Mouse (Mus musculus): Measurements from ENCODE around the gene Gm29427. TPM values are rescaled to one million over a fixed set of nuclear protein-coding genes. Genes with fewer than 3 reads are reported as not detected.
A peak's percentile ranks its signal among the peaks of the same experiment; 100 is the strongest.

Gene Gm29427
- polyA plus RNA-seq, 1 experiment: not detected

DNA sequence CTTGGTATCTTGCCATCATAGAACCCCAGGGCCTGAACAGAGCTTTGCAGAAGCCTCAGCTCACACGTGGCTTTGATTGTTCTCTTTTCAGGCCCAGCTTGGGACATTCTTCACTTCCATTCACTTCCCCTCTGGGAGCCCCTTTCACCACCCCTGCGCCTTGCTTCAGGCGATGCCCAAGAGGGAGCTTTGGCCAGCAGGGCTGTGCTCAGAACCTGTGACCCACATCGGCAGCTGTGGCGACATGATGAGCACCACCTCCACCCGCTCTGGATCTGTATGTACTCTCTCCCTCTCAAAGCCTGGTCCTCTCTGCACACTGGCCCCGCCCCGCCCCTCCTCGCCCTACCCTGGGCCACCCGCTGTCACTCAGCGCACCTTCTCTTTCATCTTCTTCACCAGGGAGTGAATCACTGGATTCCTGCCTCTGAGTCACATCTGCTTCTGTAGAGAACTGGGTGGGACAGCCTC, 21.8 kb upstream of the Gm29427 start:
- WGBS: 80% methylated on average over 11 of the region's 11 CpGs
- TF ChIP-seq POLR2A (IDR thresholded peaks at IDR 0.05; ENCODE audit: borderline replicate concordance, control insufficient read depth, low read depth, low read length) (no peak), CTCF (IDR thresholded peaks at IDR 0.05; ENCODE audit: control insufficient read depth, insufficient read depth, low read length) (no peak)
- Histone ChIP-seq H3K4me3 (replicated peaks; ENCODE audit: control insufficient read depth, low read depth, low read length) (no peak overlapping the region), H3K27ac (ENCODE audit: control insufficient read depth, insufficient read depth, low read depth, low read length, poor library complexity) (no peak overlapping the region), H3K4me1 (ENCODE audit: control insufficient read depth, insufficient read depth, low read length) (no peaks in the 10 kb centered on the region; the same call in 1 of the 2 replicates)

- no peak overlapping the region for H3K4me3 ChIP-seq (replicated peaks; ENCODE audit: control insufficient read depth, low read depth, low read length)
- no peak for TF ChIP-seq CTCF (IDR thresholded peaks at IDR 0.05; ENCODE audit: control insufficient read depth, insufficient read depth, low read length)
- TF ChIP-seq POLR2A (IDR thresholded peaks at IDR 0.05; ENCODE audit: borderline replicate concordance, control insufficient read depth, low read depth, low read length): no peak
- H3K27ac ChIP-seq (ENCODE audit: control insufficient read depth, insufficient read depth, low read depth, low read length, poor library complexity): no peak overlapping the region
- no peaks in the 10 kb centered on the region; the same call in 1 of the 2 replicates for H3K4me1 ChIP-seq (ENCODE audit: control insufficient read depth, insufficient read depth, low read length)
- 91% methylated on average over 8 of the region's 8 CpGs for WGBS
Observed at GRCm38 (mm10) chr1:130734852-130735251, 19.3 kb upstream of the Gm29427 start.

DNA sequence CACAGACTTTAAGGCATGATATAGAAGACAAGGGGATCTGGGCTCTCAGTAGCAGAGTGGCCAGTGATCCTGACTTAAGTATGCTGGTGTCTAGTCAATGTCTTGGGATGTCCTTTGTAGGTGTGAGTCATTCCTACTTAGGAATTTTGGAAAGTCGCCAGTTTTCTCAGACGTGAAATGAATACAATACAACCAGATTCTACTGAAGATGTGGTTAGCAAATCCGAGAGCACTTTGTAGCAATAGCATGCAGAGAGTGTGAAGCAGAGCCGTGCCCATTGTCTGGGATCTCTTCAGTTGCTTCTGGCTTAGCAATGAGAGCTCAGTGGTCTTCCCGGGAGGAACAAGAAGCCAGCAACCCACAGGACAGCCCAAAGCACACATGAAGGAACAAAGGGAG, 18.9 kb upstream of the Gm29427 start:
- WGBS: 83% methylated on average over 5 of the region's 5 CpGs
- no peak overlapping the region for H3K4me3 ChIP-seq (replicated peaks; ENCODE audit: control insufficient read depth, low read depth, low read length)

DNA sequence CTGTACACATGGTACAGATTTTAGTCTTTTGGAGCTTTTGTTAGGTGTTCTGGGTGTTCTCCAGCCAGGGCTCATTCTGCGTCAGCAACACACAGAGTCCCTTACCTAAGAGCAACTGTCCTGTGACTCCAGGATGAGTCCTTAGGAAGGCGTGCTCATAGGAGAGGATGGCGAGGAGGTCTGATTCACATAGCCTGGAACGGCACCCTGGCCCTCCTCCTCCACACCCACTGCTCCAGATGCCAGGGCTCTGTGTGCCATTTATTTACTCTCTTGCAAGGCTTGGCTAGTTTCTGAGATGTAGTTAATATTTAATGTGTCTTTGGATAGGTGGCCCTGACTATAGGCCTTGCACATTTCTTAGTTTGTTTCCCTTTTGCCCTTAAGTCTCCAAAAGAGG, 18.1 kb upstream of the Gm29427 start:
- Histone ChIP-seq H3K4me3 (replicated peaks; ENCODE audit: control insufficient read depth, low read depth, low read length) (no peak overlapping the region), H3K4me1 (ENCODE audit: control insufficient read depth, insufficient read depth, low read length) (no peaks in the 10 kb centered on the region; the same call in 1 of the 2 replicates), H3K27ac (ENCODE audit: control insufficient read depth, insufficient read depth, low read depth, low read length, poor library complexity) (no peak overlapping the region; the same call in 1 of the 2 replicates)
- TF ChIP-seq CTCF (IDR thresholded peaks at IDR 0.05; ENCODE audit: control insufficient read depth, insufficient read depth, low read length): no peak
- no peak for TF ChIP-seq POLR2A (IDR thresholded peaks at IDR 0.05; ENCODE audit: borderline replicate concordance, control insufficient read depth, low read depth, low read length)
- 84% methylated on average over 4 of the region's 4 CpGs for WGBS

More for the DNA sequence above, 18.9 kb upstream of the Gm29427 start:
- H3K27ac ChIP-seq (ENCODE audit: control insufficient read depth, insufficient read depth, low read depth, low read length, poor library complexity): no peak overlapping the region
- no peaks in the 10 kb centered on the region; the same call in 1 of the 2 replicates for H3K4me1 ChIP-seq (ENCODE audit: control insufficient read depth, insufficient read depth, low read length)
- TF ChIP-seq POLR2A (IDR thresholded peaks at IDR 0.05; ENCODE audit: borderline replicate concordance, control insufficient read depth, low read depth, low read length) (no peak), CTCF (IDR thresholded peaks at IDR 0.05; ENCODE audit: control insufficient read depth, insufficient read depth, low read length) (no peak)

- 50% methylated on average over 13 of the region's 13 CpGs for WGBS
- H3K27ac ChIP-seq (ENCODE audit: control insufficient read depth, insufficient read depth, low read depth, low read length, poor library complexity): no peak overlapping the region
- H3K4me1 ChIP-seq (ENCODE audit: control insufficient read depth, insufficient read depth, low read length): no peaks in the 10 kb centered on the region; the same call in 1 of the 2 replicates
- TF ChIP-seq CTCF (IDR thresholded peaks at IDR 0.05; ENCODE audit: control insufficient read depth, insufficient read depth, low read length): no peak
- no peak for TF ChIP-seq POLR2A (IDR thresholded peaks at IDR 0.05; ENCODE audit: borderline replicate concordance, control insufficient read depth, low read depth, low read length)
- H3K4me3 ChIP-seq (replicated peaks; ENCODE audit: control insufficient read depth, low read depth, low read length): peak overlapping the region; percentile 17
Observed at GRCm38 (mm10) chr1:130732706-130733658, 17.4 kb upstream of the Gm29427 start.

- Histone ChIP-seq H3K27ac (ENCODE audit: control insufficient read depth, insufficient read depth, low read depth, low read length, poor library complexity) (no peak within 1 kb of the TSS), H3K4me1 (ENCODE audit: control insufficient read depth, insufficient read depth, low read length) (no peaks in the 10 kb centered on the region; the same call in 1 of the 2 replicates), H3K4me3 (replicated peaks; ENCODE audit: control insufficient read depth, low read depth, low read length) (peak within 1 kb of the TSS; percentile 18)
- WGBS: 72% methylated on average over 10 of the region's 10 CpGs
- no peak for TF ChIP-seq CTCF (IDR thresholded peaks at IDR 0.05; ENCODE audit: control insufficient read depth, insufficient read depth, low read length)
- TF ChIP-seq POLR2A (IDR thresholded peaks at IDR 0.05; ENCODE audit: borderline replicate concordance, control insufficient read depth, low read depth, low read length): no peak
Observed at GRCm38 (mm10) chr1:130731741-130732337, 16.2 kb upstream of the Gm29427 start, which contains the start of gene AA986860. Gene AA986860 (plus strand): TSS chr1:130731976.

DNA sequence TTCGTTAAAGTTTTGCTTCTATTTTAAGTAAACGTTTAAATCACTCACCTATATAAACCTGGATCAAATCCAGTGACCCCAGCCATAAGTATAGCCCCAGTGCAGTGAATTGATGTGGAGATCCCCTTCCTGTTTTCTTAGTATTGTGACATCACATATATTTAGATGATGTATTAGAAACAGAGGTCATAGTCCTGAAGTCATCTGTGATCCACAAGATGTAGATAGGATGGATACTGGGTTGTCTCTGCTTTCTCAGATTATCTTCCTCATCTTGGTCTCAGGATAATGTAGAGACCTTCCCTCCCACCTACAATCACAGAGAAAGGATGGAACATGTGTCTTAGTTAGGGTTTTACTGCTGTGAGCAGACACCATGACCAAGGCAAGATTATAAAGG, 13.6 kb upstream of the Gm29427 start, which contains the start of gene Pfkfb2:
Pfkfb2 (minus strand) TSS at position 101 of the 400 bp plus-strand sequence.
- 69% methylated on average over 2 of the region's 2 CpGs for WGBS
- TF ChIP-seq POLR2A (IDR thresholded peaks at IDR 0.05; ENCODE audit: borderline replicate concordance, control insufficient read depth, low read depth, low read length): no peak
- TF ChIP-seq CTCF (IDR thresholded peaks at IDR 0.05; ENCODE audit: control insufficient read depth, insufficient read depth, low read length): no peak
- no peaks in the 10 kb centered on the region; the same call in 1 of the 2 replicates for H3K4me1 ChIP-seq (ENCODE audit: control insufficient read depth, insufficient read depth, low read length)
- H3K4me3 ChIP-seq (replicated peaks; ENCODE audit: control insufficient read depth, low read depth, low read length): no peak within 1 kb of the TSS
- no peak within 1 kb of the TSS for H3K27ac ChIP-seq (ENCODE audit: control insufficient read depth, insufficient read depth, low read depth, low read length, poor library complexity)

GRCm38 (mm10) chr1:130728708-130729107, 13.1 kb upstream of the Gm29427 start:
- WGBS: 89% methylated on average over 3 of the region's 3 CpGs
- H3K4me1 ChIP-seq (ENCODE audit: control insufficient read depth, insufficient read depth, low read length): no peaks in the 10 kb centered on the region; the same call in 1 of the 2 replicates

More at GRCm38 (mm10) chr1:130728708-130729107, 13.1 kb upstream of the Gm29427 start:
- no peak for TF ChIP-seq CTCF (IDR thresholded peaks at IDR 0.05; ENCODE audit: control insufficient read depth, insufficient read depth, low read length)
- no peak for TF ChIP-seq POLR2A (IDR thresholded peaks at IDR 0.05; ENCODE audit: borderline replicate concordance, control insufficient read depth, low read depth, low read length)
- Histone ChIP-seq H3K4me3 (replicated peaks; ENCODE audit: control insufficient read depth, low read depth, low read length) (no peak overlapping the region), H3K27ac (ENCODE audit: control insufficient read depth, insufficient read depth, low read depth, low read length, poor library complexity) (no peak overlapping the region)

Data from bone marrow, adult 2 months (tissue).